Mouse (Mus musculus): Measurements from ENCODE around the gene Pnliprp1. TPM values are rescaled to one million over a fixed set of nuclear protein-coding genes. Genes with fewer than 3 reads are reported as not detected.

Pnliprp1 gene
- not detected for total RNA-seq (2021)
- long read RNA-seq, experiment 1 = 0 reads
- long read RNA-seq, experiment 2 = 0 reads

DNA sequence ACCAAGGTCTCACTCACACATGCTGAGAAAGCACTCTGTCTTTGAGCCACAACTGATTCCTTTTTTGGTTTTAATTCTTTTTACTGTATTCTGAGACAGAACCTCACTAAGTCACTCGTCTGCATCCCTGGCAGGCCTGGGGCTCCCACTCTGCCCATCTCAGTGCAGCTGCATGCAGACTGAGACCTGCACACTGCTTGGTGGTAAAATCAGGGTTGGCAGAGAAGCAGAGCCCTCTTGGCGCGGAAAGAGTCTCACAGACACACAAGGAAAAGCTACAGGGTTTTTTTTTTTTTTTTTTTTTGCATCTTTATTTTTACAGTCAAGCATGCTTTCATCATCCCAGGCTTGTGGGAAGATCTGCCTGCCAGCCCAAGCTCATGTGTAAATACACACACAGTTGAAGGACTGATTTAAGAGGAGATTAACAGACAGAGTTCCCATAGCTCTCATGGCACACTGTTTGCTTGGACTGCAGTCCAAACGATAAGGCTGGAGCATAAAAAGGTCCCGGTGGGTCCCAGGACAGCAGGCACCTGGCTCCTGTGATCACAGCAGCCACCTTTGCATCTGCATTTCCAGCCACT, at the start of gene Pnliprp1:
Gene Pnliprp1, plus strand, starts transcription at position 443 of the 587 bp plus-strand sequence.
- DNase-seq (ENCODE audit: low spot score in 2 of 2) = peak in 1 of 2 experiments; percentile 12

GRCm38 (mm10) chr19:58688933-58689332, 39.8 kb upstream of the Pnliprp1 start:
- DNase-seq (ENCODE audit: low spot score in 2 of 2) = no peak

GRCm38 (mm10) chr19:58695314-58695713, 33.4 kb upstream of the Pnliprp1 start:
- DNase-seq (ENCODE audit: low spot score in 2 of 2) = no peak

DNA sequence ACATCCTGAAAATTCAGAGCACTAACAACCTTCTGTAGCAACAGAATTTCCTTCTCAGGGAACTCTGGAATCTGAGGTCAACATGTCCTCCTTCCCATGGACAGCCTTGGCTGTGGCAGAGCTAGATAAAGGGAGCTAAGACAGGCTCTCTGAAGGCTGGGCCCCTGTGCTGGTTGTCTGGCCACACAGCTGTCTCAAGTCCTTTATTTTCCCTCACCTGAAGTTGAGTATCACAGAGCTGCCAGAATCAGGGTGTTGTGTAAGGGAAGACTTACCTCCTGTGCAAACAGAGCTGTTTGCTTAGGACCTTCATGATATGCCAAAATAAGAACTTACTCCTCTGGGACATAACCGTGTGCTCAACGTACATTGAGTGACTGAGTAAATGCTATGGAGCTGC, 32.5 kb upstream of the Pnliprp1 start:
- DNase-seq (ENCODE audit: low spot score in 2 of 2) = no peak

DNA sequence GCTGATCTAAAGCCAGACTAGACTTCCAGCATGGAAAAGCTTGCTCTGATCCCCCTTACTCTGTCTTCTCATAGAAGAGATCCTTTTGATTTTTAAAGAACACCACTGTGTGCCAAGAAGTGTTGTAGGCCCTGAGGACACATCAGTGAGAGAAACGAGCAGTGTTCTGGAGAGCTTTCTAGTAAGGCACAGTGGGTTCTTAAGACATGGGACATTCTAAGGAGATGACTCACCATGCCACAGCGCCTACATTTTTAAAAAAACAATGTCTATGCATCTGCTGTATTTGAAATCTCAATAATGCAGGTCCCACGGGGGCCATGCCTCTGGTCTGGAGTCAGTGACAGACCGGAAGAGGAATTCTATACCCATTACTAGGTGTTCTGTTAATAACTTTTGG, 24.1 kb upstream of the Pnliprp1 start:
- no peak for DNase-seq (ENCODE audit: low spot score in 2 of 2)

GRCm38 (mm10) chr19:58708611-58709010, 20.1 kb upstream of the Pnliprp1 start:
- DNase-seq (ENCODE audit: low spot score in 2 of 2) = peak in 1 of 2 experiments; percentile 2

GRCm38 (mm10) chr19:58717925-58718324, 10.8 kb upstream of the Pnliprp1 start:
- no peak for DNase-seq (ENCODE audit: low spot score in 2 of 2)

- no peak for DNase-seq (ENCODE audit: low spot score in 2 of 2)
These were observed 8.2 kb upstream of the Pnliprp1 start for GRCm38 (mm10) chr19:58720439-58720838.

- DNase-seq (ENCODE audit: low spot score in 2 of 2) = no peak
These were observed 2.1 kb upstream of the Pnliprp1 start for GRCm38 (mm10) chr19:58726551-58726950.

GRCm38 (mm10) chr19:58727756-58728155, 931 bp upstream of the Pnliprp1 start:
- no peak for DNase-seq (ENCODE audit: low spot score in 2 of 2)

- no peak for DNase-seq (ENCODE audit: low spot score in 2 of 2)
These were observed 4.5 kb downstream of the Pnliprp1 start for GRCm38 (mm10) chr19:58733216-58733615.

GRCm38 (mm10) chr19:58738111-58738510, 9.4 kb downstream of the Pnliprp1 start:
- no peak for DNase-seq (ENCODE audit: low spot score in 2 of 2)

- DNase-seq (ENCODE audit: low spot score in 2 of 2) = no peak
These were observed 12.3 kb downstream of the Pnliprp1 start for GRCm38 (mm10) chr19:58741036-58741435.

GRCm38 (mm10) chr19:58742711-58743110, 14.0 kb downstream of the Pnliprp1 start:
- DNase-seq (ENCODE audit: low spot score in 2 of 2) = no peak

DNA sequence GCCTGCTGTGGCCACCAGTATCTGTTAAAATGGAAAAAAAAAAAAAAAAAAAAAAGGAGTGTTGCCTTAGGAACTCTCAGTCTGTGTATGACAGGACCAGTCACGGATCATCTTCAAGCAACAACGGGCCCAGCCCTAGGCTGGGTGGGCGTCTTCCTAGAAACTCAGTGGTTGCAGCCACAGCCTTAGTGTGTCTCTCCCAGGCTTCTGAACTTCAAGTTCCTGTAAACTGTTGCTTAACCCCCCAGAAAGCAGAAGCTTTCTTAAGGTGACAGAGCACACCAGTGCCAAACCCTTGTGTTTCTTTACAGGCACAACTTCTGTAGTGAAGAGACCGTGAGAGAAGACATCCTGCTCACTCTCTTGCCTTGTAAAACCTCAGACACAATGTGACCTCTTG, 15.0 kb downstream of the Pnliprp1 start:
- DNase-seq (ENCODE audit: low spot score in 2 of 2) = no peak

DNA sequence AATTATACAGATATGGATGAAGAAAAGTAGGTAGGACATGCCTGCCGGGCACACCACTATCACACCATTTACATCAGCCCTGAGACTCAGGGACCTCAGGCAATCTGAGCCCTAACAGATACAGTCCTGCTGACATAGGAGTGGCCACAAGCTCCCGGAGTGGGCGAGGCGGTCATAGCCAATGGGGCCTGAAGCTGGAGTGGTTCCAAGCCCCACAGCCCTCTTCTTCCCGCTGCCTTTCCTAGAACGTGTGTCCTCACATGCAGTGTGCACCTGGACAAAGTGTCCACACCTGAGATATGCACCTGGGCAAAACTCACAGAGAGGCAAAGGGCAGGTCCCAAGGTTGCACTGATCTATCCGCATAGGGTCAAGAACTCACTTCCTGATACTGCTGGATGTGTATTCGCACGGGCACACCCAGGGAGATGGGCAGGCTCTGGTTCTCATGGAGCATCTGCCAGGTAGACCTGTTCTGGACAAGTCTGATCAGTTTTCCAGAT, 18.9 kb downstream of the Pnliprp1 start:
- DNase-seq (ENCODE audit: low spot score in 2 of 2) = no peak

- no peak for DNase-seq (ENCODE audit: low spot score in 2 of 2)
These were observed 22.1 kb downstream of the Pnliprp1 start for GRCm38 (mm10) chr19:58750822-58751221.

GRCm38 (mm10) chr19:58751504-58751903, 22.8 kb downstream of the Pnliprp1 start:
- DNase-seq (ENCODE audit: low spot score in 2 of 2) = no peak

DNA sequence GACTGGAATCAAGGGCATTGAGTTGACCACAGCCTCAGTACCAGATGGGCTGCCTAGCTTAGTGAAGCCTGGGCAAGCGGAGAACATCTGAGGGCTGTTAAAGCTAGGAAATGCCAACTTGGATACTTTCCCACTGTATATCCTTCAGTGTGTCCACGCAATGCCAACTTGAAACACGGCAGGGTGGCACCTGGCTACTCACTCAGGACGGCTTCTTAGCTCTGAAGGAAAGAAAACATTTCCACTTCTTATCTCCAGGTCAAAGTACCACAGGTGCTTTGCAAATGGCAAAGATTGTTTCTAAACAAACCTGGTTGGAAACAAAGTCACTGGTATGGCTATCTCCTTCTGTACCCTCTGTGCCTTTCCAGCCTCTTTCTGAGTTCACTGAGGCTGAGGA, 30.2 kb downstream of the Pnliprp1 start:
- no peak for DNase-seq (ENCODE audit: low spot score in 2 of 2)

- DNase-seq (ENCODE audit: low spot score in 2 of 2) = no peak
These were observed 30.7 kb downstream of the Pnliprp1 start, which contains the start of gene Pnliprp2 for GRCm38 (mm10) chr19:58759423-58759822. Gene Pnliprp2 (plus strand): TSS chr19:58759719.

- DNase-seq (ENCODE audit: low spot score in 2 of 2) = no peak
These were observed 33.6 kb downstream of the Pnliprp1 start for GRCm38 (mm10) chr19:58762316-58762715.

GRCm38 (mm10) chr19:58762848-58763541, 34.3 kb downstream of the Pnliprp1 start:
- peak; percentile 58 to 62 for DNase-seq (ENCODE audit: low spot score in 2 of 2)

- no peak for DNase-seq (ENCODE audit: low spot score in 2 of 2)
These were observed 38.6 kb downstream of the Pnliprp1 start for GRCm38 (mm10) chr19:58767329-58767728.

Data from left cerebral cortex, adult 18-20 months (tissue).